Mouse (Mus musculus) intestine, embryonic 14.5 days (tissue): Measurements from ENCODE around the gene Cd4. TPM values are rescaled to one million over a fixed set of nuclear protein-coding genes. Genes with fewer than 3 reads are reported as not detected.
A peak's percentile ranks its signal among the peaks of the same experiment; 100 is the strongest.

Source experiments
- ATAC-seq: fragments of 200-750 bp; cut with Nextera tagmentation; replicated peaks from 2 replicates; pipeline ENCODE4 v1.8.0; 2017; ENCODE audit warnings: low read depth, moderate number of reproducible peaks, moderate TSS enrichment, moderate library complexity; ENCODE audit not compliant: low FRiP score, low TSS enrichment
- DNase-seq: peaks from one replicate; pipeline ENCODE4 v3.0.0-alpha.2; 2018; ENCODE audit warnings: low spot score
- H3K27ac ChIP-seq: fragments of 300-500 bp; sonication (generic); 2 replicates; pipeline ENCODE4 v1.5.1; 2014; ENCODE audit warnings: low read depth, mild to moderate bottlenecking, control low read depth
- H3K27me3 ChIP-seq: fragments of 300-500 bp; sonication (generic); replicated peaks from 2 replicates; pipeline ENCODE4 v1.6.1; 2014; ENCODE audit warnings: low read length, control low read depth; ENCODE audit not compliant: control insufficient read depth, insufficient read depth
- H3K36me3 ChIP-seq: fragments of 300-500 bp; sonication (generic); 2 replicates; pipeline ENCODE4 v1.6.1; 2014; ENCODE audit warnings: low read length, control low read depth; ENCODE audit not compliant: control insufficient read depth, insufficient read depth
- H3K4me1 ChIP-seq: fragments of 300-500 bp; sonication (generic); replicated peaks from 2 replicates; pipeline ENCODE4 v1.6.1; 2014; ENCODE audit warnings: low read length, control low read depth, mixed read lengths; ENCODE audit not compliant: control insufficient read depth, insufficient read depth
- H3K4me2 ChIP-seq: fragments of 300-500 bp; sonication (generic); 2 replicates; pipeline ENCODE4 v1.6.1; 2014; ENCODE audit warnings: low read length
- H3K4me3 ChIP-seq: fragments of 300-500 bp; sonication (generic); 2 replicates; pipeline ENCODE4 v1.5.1; 2014; ENCODE audit warnings: low read depth, low read length, control low read depth, mixed read lengths
- H3K9ac ChIP-seq: fragments of 300-500 bp; sonication (generic); 2 replicates; pipeline ENCODE4 v1.6.1; 2014; ENCODE audit warnings: mild to moderate bottlenecking, low read length
- H3K9me3 ChIP-seq: fragments of 300-500 bp; sonication (generic); 2 replicates; pipeline ENCODE4 v1.6.1; 2016; ENCODE audit warnings: low read length, control low read depth; ENCODE audit not compliant: control insufficient read depth
- WGBS: fragments of 180-500 bp; shearing (Covaris S2); extraction: QIAGEN DNeasy Blood & Tissue Kit; methylation state at CpG from one replicate; pipeline ENCODE4 v1.1.7; 2014; 5-methylcytosine and 5-hydroxymethylcytosine counted together
- polyA plus RNA-seq: library from polyadenylated mRNA; unstranded; fragments of >200 nt; fragmentation: Nextera tagmentation; extraction: Ambion mirVana; gene quantifications from 2 replicates; pipeline ENCODE4 v1.2.1, GENCODE M21; 2014

Cd4 gene
- polyA plus RNA-seq, 1 experiment from 2014 or later = 0.37 TPM

- Histone ChIP-seq H3K4me1 (peaks cover 29% of the 10 kb centered on the region), H3K9ac (peak overlapping the region; percentile 45), H3K27ac (peak overlapping the region; percentile 97), H3K9me3 (no peaks in the 10 kb centered on the region), H3K4me3 (peak overlapping the region; percentile 86), H3K4me2 (peak overlapping the region; percentile 90), H3K27me3 (no peaks in the 10 kb centered on the region), H3K36me3 (peaks cover 17% of the 10 kb centered on the region)
- DNase-seq (no peak), ATAC-seq (no peak)
- 49% methylated on average over 1 of the region's 1 CpGs for WGBS
These were observed 42.2 kb upstream of the Cd4 start for GRCm38 (mm10) chr6:124930231-124930630.

GRCm38 (mm10) chr6:124925941-124926340 is 37.9 kb upstream of the Cd4 start:
- Histone ChIP-seq H3K4me2 (peak overlapping the region; percentile 39), H3K9ac (peak overlapping the region; percentile 27; the same call in 1 of the 2 replicates), H3K27me3 (no peaks in the 10 kb centered on the region), H3K9me3 (no peaks in the 10 kb centered on the region), H3K27ac (peak overlapping the region; percentile 85), H3K4me3 (no peak overlapping the region), H3K4me1 (peaks cover 32% of the 10 kb centered on the region), H3K36me3 (no peaks in the 10 kb centered on the region)
- no peak for DNase-seq
- 25% methylated on average over 5 of the region's 5 CpGs for WGBS
- no peak for ATAC-seq

GRCm38 (mm10) chr6:124925173-124925793 is 37.3 kb upstream of the Cd4 start:
- Histone ChIP-seq H3K9me3 (no peaks in the 10 kb centered on the region), H3K36me3 (no peaks in the 10 kb centered on the region), H3K27me3 (no peaks in the 10 kb centered on the region), H3K4me2 (peak overlapping the region; percentile 39), H3K27ac (peak overlapping the region; percentile 85), H3K4me3 (no peak overlapping the region), H3K4me1 (peaks cover 37% of the 10 kb centered on the region), H3K9ac (peak overlapping the region; percentile 27)
- ATAC-seq = no peak
- no peak for DNase-seq
- 9% methylated on average over 12 of the region's 12 CpGs for WGBS

- H3K36me3 ChIP-seq = no peaks in the 10 kb centered on the region
- H3K4me1 ChIP-seq = peaks cover 46% of the 10 kb centered on the region
- peak overlapping the region; percentile 99 for H3K27ac ChIP-seq
- WGBS = 56% methylated on average over 4 of the region's 4 CpGs
- H3K9me3 ChIP-seq = no peaks in the 10 kb centered on the region
- no peak for ATAC-seq
- H3K9ac ChIP-seq = no peak overlapping the region
- no peaks in the 10 kb centered on the region for H3K27me3 ChIP-seq
- no peak for DNase-seq
- H3K4me2 ChIP-seq = no peak overlapping the region
- no peak overlapping the region for H3K4me3 ChIP-seq
These were observed 33.5 kb upstream of the Cd4 start for GRCm38 (mm10) chr6:124921539-124921938.

- H3K27me3 ChIP-seq = no peaks in the 10 kb centered on the region
- peak overlapping the region; percentile 99 for H3K27ac ChIP-seq
- H3K9ac ChIP-seq = peak overlapping the region; percentile 32; the same call in 1 of the 2 replicates
- WGBS = 34% methylated on average over 9 of the region's 9 CpGs
- DNase-seq (no peak), ATAC-seq (no peak)
- H3K4me3 ChIP-seq = peak overlapping the region; percentile 25; the same call in 1 of the 2 replicates
- H3K4me1 ChIP-seq = peaks cover 46% of the 10 kb centered on the region
- H3K36me3 ChIP-seq = no peaks in the 10 kb centered on the region
- H3K9me3 ChIP-seq = no peaks in the 10 kb centered on the region
- H3K4me2 ChIP-seq = peak overlapping the region; percentile 82
These were observed 32.5 kb upstream of the Cd4 start for GRCm38 (mm10) chr6:124920318-124921085.

- H3K4me2 ChIP-seq = peak within 1 kb of the TSS; percentile 82
- no peaks in the 10 kb centered on the region for H3K9me3 ChIP-seq
- H3K36me3 ChIP-seq = peaks cover 3% of the 10 kb centered on the region
- ATAC-seq (peak; percentile 82), DNase-seq (peak; percentile 88)
- 0% methylated on average over 13 of the region's 13 CpGs for WGBS
- peak within 1 kb of the TSS; percentile 25 for H3K4me3 ChIP-seq
- peak within 1 kb of the TSS; percentile 99 for H3K27ac ChIP-seq
- H3K9ac ChIP-seq = peak within 1 kb of the TSS; percentile 32; the same call in 1 of the 2 replicates
- peaks cover 46% of the 10 kb centered on the region for H3K4me1 ChIP-seq
- H3K27me3 ChIP-seq = no peaks in the 10 kb centered on the region
These were observed 31.8 kb upstream of the Cd4 start, which contains the start of gene Ptms for GRCm38 (mm10) chr6:124919695-124920317. TSS of gene Ptms (minus strand) at chr6:124920103.

GRCm38 (mm10) chr6:124918890-124919627 is 31.0 kb upstream of the Cd4 start:
- no peak for ATAC-seq
- H3K4me1 ChIP-seq = peaks cover 54% of the 10 kb centered on the region
- H3K36me3 ChIP-seq = peaks cover 10% of the 10 kb centered on the region
- DNase-seq = no peak
- peak overlapping the region; percentile 76 for H3K4me3 ChIP-seq
- peak overlapping the region; percentile 99 for H3K27ac ChIP-seq
- WGBS = 16% methylated on average over 14 of the region's 14 CpGs
- H3K9me3 ChIP-seq = no peaks in the 10 kb centered on the region
- H3K4me2 ChIP-seq = peak overlapping the region; percentile 82
- H3K27me3 ChIP-seq = no peaks in the 10 kb centered on the region
- no peak overlapping the region; the same call in 1 of the 2 replicates for H3K9ac ChIP-seq

- peak overlapping the region; percentile 82 for H3K4me2 ChIP-seq
- DNase-seq (no peak), ATAC-seq (no peak)
- H3K9ac ChIP-seq = peak overlapping the region; percentile 99
- no peaks in the 10 kb centered on the region for H3K9me3 ChIP-seq
- peaks cover 18% of the 10 kb centered on the region for H3K36me3 ChIP-seq
- peak overlapping the region; percentile 76 for H3K4me3 ChIP-seq
- peak overlapping the region; percentile 99 for H3K27ac ChIP-seq
- peaks cover 56% of the 10 kb centered on the region for H3K4me1 ChIP-seq
- WGBS = 8% methylated on average over 7 of the region's 7 CpGs
- no peaks in the 10 kb centered on the region for H3K27me3 ChIP-seq
These were observed 30.3 kb upstream of the Cd4 start for GRCm38 (mm10) chr6:124918331-124918690.
